In genomic region chr12:38342657-38343056, GRCm38 (mm10) we compare ENCODE assay signal across 8 mouse cellular contexts.
DNase-seq lines count a peak whose midpoint lies in the region; ATAC-seq and TF ChIP-seq lines count a peak whose summit lies in the region.

No protein-coding gene starts in this region.

- H3K27ac ChIP-seq in lung, postnatal 0 days (ENCODE audit: low read length), result no peak overlapping the region

- WGBS in lung, postnatal 0 days, result 13% methylated on average over 6 of the region's 6 CpGs

- H3K79me2 ChIP-seq in C2C12 (ENCODE audit: control insufficient read depth, insufficient read depth), result no peaks in the 10 kb centered on the region

- TF ChIP-seq EP300 in lung, postnatal 0 days (IDR thresholded peaks at IDR 0.05), result no peak

- TF ChIP-seq CTCF in C2C12 (IDR thresholded peaks at IDR 0.05; ENCODE audit: control insufficient read depth, insufficient read depth, insufficient read length), result peak; percentile 48
- peak; percentile 79 for TF ChIP-seq CTCF in lung, postnatal 0 days (IDR thresholded peaks at IDR 0.05)

- H3ac ChIP-seq in C2C12 (ENCODE audit: control insufficient read depth, insufficient read length, low read depth), result no peak overlapping the region

- no peak overlapping the region for H3K4me3 ChIP-seq in C2C12 (ENCODE audit: insufficient read depth, poor library complexity, severe bottlenecking)
- no peak overlapping the region for H3K4me3 ChIP-seq in lung, postnatal 0 days (ENCODE audit: low read depth, low read length)

- no peaks in the 10 kb centered on the region for H3K79me3 ChIP-seq in C2C12 (ENCODE audit: low read depth)

- H3K4me2 ChIP-seq in lung, postnatal 0 days (replicated peaks; ENCODE audit: low read depth, low read length), result no peak overlapping the region

- no peak overlapping the region for H3K9ac ChIP-seq in lung, postnatal 0 days (replicated peaks; ENCODE audit: low read depth)

- H3K27me3 ChIP-seq in C2C12 (ENCODE audit: control insufficient read depth, insufficient read depth, insufficient read length), result no peaks in the 10 kb centered on the region
- no peaks in the 10 kb centered on the region for H3K27me3 ChIP-seq in lung, postnatal 0 days (replicated peaks; ENCODE audit: insufficient read depth, low read length)

- no peaks in the 10 kb centered on the region for H3K36me3 ChIP-seq in C2C12 (ENCODE audit: control insufficient read depth, insufficient read depth)
- no peaks in the 10 kb centered on the region for H3K36me3 ChIP-seq in lung, postnatal 0 days (ENCODE audit: insufficient read depth, low read length)

- ATAC-seq in hematopoietic stem cell, adult 5-6 weeks (replicated peaks in 1 of 2; ENCODE audit: insufficient read depth in 1 of 2, low FRiP score in 2 of 2, low TSS enrichment in 1 of 2, low read depth in 1 of 2, poor library complexity in 2 of 2, severe bottlenecking in 2 of 2), result peak; percentile 76 to 89; a peak in 3 of 4 replicates
- peak; percentile 92 for ATAC-seq in lung, postnatal 0 days

- no peaks in the 10 kb centered on the region for H3K9me3 ChIP-seq in lung, postnatal 0 days (ENCODE audit: low read length)

- peak; percentile 50 to 85 for DNase-seq in adrenal gland, adult (ENCODE audit: inconsistent age in 2 of 2, low spot score in 1 of 2)
- DNase-seq in embryo, embryonic 10.5 days (ENCODE audit: low spot score), result peak; percentile 87
- peak; percentile 60 to 81 for DNase-seq in layer of hippocampus, adult 18-20 months (ENCODE audit: low spot score in 2 of 2)
- DNase-seq in lung, postnatal 0 days (ENCODE audit: low spot score), result peak; percentile 91
- peak; percentile 84 for DNase-seq in retina, postnatal 1 day
- DNase-seq in T-cell, adult 2 months (ENCODE audit: low spot score), result no peak

- H3K4me1 ChIP-seq in lung, postnatal 0 days (ENCODE audit: insufficient read depth, low read depth, low read length), result no peaks in the 10 kb centered on the region

TF ChIP-seq in C2C12, 6 proteins besides CTCF, POLR2A, EP300 and RAD21:
- TF ChIP-seq MYOG (IDR thresholded peaks at IDR 0.05; ENCODE audit: control insufficient read depth, extremely low read depth, insufficient read length) (no peak), MAX (IDR thresholded peaks at IDR 0.05) (no peak)
